In genomic region chr5:121811485-121811931, GRCm38 (mm10) we compare ENCODE assay signal across 11 mouse cellular contexts. TPM values are rescaled to one million over a fixed set of nuclear protein-coding genes. Genes with fewer than 3 reads are reported as not detected.
DNase-seq lines count a peak whose midpoint lies in the region; ATAC-seq and TF ChIP-seq lines count a peak whose summit lies in the region.
"Had no signal": no experiment of that assay in that cellular context is flagged by ENCODE, and none has a peak within 500 bp of the region (broad histone marks: within the 10 kb centered on the region; RNA-seq: fewer than 3 reads in every experiment).

No protein-coding gene starts in this region.

- H3K4me2 ChIP-seq in liver, postnatal 0 days (ENCODE audit: low read depth, low read length) = no peak overlapping the region
- H3K4me2 ChIP-seq: forebrain, embryonic 13.5 days had no signal

- intact Hi-C loops in gastrocnemius, adult 2 months (cut with DNase I) = no loop called here
- intact Hi-C loops in gastrocnemius, postnatal 36 days (cut with DNase I) = no loop called here

- no peak for TF ChIP-seq CTCF in gastrocnemius, adult 2 months (IDR thresholded peaks at IDR 0.05)
- no peak for TF ChIP-seq CTCF in liver, adult 2 months (IDR thresholded peaks at IDR 0.05; ENCODE audit: low read depth, low read length)
- no peak for TF ChIP-seq CTCF in liver, postnatal 0 days (IDR thresholded peaks at IDR 0.05; ENCODE audit: low read depth)

- H3K9me3 ChIP-seq in liver, postnatal 0 days (ENCODE audit: low read length) = no peaks in the 10 kb centered on the region
- H3K9me3 ChIP-seq in megakaryocyte, embryonic 14.5 days = no peaks in the 10 kb centered on the region
- H3K9me3 ChIP-seq: forebrain, embryonic 13.5 days had no signal

- peak overlapping the region; percentile 68 for H3K27ac ChIP-seq in gastrocnemius, adult 2 months
- peak overlapping the region; percentile 0; the same call in 1 of the 2 replicates for H3K27ac ChIP-seq in liver, adult 2 months (replicated peaks; ENCODE audit: insufficient read depth, low read depth, low read length)
- no peak overlapping the region for H3K27ac ChIP-seq in liver, postnatal 0 days (ENCODE audit: low read depth)
- H3K27ac ChIP-seq: forebrain, embryonic 13.5 days had no signal

- H3K79me2 ChIP-seq in liver, adult 2 months (ENCODE audit: control insufficient read depth, insufficient read depth, low read length) = no peaks in the 10 kb centered on the region

- H3K27me3 ChIP-seq in liver, adult 2 months (ENCODE audit: control insufficient read depth, insufficient read depth, low read length) = no peaks in the 10 kb centered on the region
- no peaks in the 10 kb centered on the region for H3K27me3 ChIP-seq in liver, postnatal 0 days (ENCODE audit: insufficient read depth, low read length)
- H3K27me3 ChIP-seq in megakaryocyte, embryonic 14.5 days (replicated peaks) = no peaks in the 10 kb centered on the region
- H3K27me3 ChIP-seq: forebrain, embryonic 13.5 days had no signal

- TF ChIP-seq POLR2A in liver, adult 2 months (IDR thresholded peaks at IDR 0.05; ENCODE audit: extremely low read depth, insufficient read depth, low read length) = no peak

- no peak overlapping the region for H3K4me3 ChIP-seq in gastrocnemius, adult 2 months
- H3K4me3 ChIP-seq in liver, adult 2 months (ENCODE audit: insufficient read depth, low read depth, low read length) = no peak overlapping the region
- no peak overlapping the region for H3K4me3 ChIP-seq in liver, postnatal 0 days (ENCODE audit: low read depth, low read length)
- H3K4me3 ChIP-seq in megakaryocyte, embryonic 14.5 days (replicated peaks) = peak overlapping the region; percentile 82
- H3K4me3 ChIP-seq: forebrain, embryonic 13.5 days had no signal

- DNase-seq in gastrocnemius, adult 2 months = no peak
- DNase-seq in gastrocnemius, postnatal 36 days = no peak
- no peak for DNase-seq in liver, adult 2 months (ENCODE audit: extremely low read depth, low read depth, low spot score)
- DNase-seq in liver, postnatal 0 days = no peak
- DNase-seq in cerebellum, postnatal 10 days = peak; percentile 71 to 76
- DNase-seq in adrenal gland, adult 18-20 months (ENCODE audit: low spot score in 2 of 2) = no peak
- DNase-seq in adrenal gland, adult 8-10 months = no peak
- DNase-seq: adrenal gland, adult 2 months had no signal

- H3K9ac ChIP-seq in liver, adult 2 months (ENCODE audit: low read depth, low read length) = no peak overlapping the region
- no peak overlapping the region for H3K9ac ChIP-seq in liver, postnatal 0 days (replicated peaks)
- H3K9ac ChIP-seq: forebrain, embryonic 13.5 days had no signal

- H3K36me3 ChIP-seq in liver, adult 2 months (ENCODE audit: control insufficient read depth, insufficient read depth, low read length) = peaks cover 40% of the 10 kb centered on the region
- H3K36me3 ChIP-seq in liver, postnatal 0 days (replicated peaks; ENCODE audit: insufficient read depth, low read length) = peaks cover 60% of the 10 kb centered on the region
- peaks cover 87% of the 10 kb centered on the region for H3K36me3 ChIP-seq in megakaryocyte, embryonic 14.5 days (replicated peaks; ENCODE audit: low read length)

- H3K4me1 ChIP-seq in liver, adult 2 months (ENCODE audit: control insufficient read depth, insufficient read depth, low read length) = no peaks in the 10 kb centered on the region; the same call in 1 of the 2 replicates
- H3K4me1 ChIP-seq in liver, postnatal 0 days (ENCODE audit: insufficient read depth) = peaks cover 4% of the 10 kb centered on the region
- peaks cover 99% of the 10 kb centered on the region for H3K4me1 ChIP-seq in megakaryocyte, embryonic 14.5 days
- H3K4me1 ChIP-seq: forebrain, embryonic 13.5 days had no signal

- no peak for TF ChIP-seq EP300 in liver, postnatal 0 days (IDR thresholded peaks at IDR 0.05; ENCODE audit: low read depth)

- 70% methylated on average over 5 of the region's 5 CpGs for WGBS in liver, adult 2 months
- 43% methylated on average over 5 of the region's 5 CpGs for WGBS in liver, postnatal 0 days (ENCODE audit: insufficient replicate concordance)

- no peak; the same call in 1 of the 2 replicates for ATAC-seq in liver, postnatal 0 days
- ATAC-seq: forebrain, embryonic 13.5 days; intestine, postnatal 0 days had no signal

RNA-seq across cellular contexts. Expression of gene Sh2b3, which starts 25.9 kb away (rescaled TPM):
- total RNA-seq in gastrocnemius, adult 2 months (2021) = 10 to 100 TPM; 11.9 to 15.4 TPM
- total RNA-seq in gastrocnemius, postnatal 36 days (2021) = 10 to 100 TPM; 13.5 TPM
- total RNA-seq in liver, adult 2 months (2014; rRNA removed) = 7.0 and 8.7 TPM in 2 replicates
- polyA plus RNA-seq in liver, adult 2 months (2012; rRNA removed) = 11.1 and 14.2 TPM in 2 replicates
- 9.0 and 9.1 TPM in 2 replicates for polyA plus RNA-seq in liver, postnatal 0 days (2015; fragmentation: Nextera tagmentation; extraction: Ambion mirVana)
- 156 and 517 TPM in 2 replicates for polyA plus RNA-seq in megakaryocyte, embryonic 14.5 days (2012; ENCODE audit: insufficient read depth, low replicate concordance)
- 10 to 100 TPM; 28.4 to 29.6 TPM for total RNA-seq in adrenal gland, adult 18-20 months (2021)
- 10 to 100 TPM; 34.5 to 37.3 (median 36.0) TPM for total RNA-seq in adrenal gland, adult 8-10 months (2022)

RNA-seq across cellular contexts. Expression of gene Pheta1, which starts 37.3 kb away (rescaled TPM):
- total RNA-seq in gastrocnemius, adult 2 months (2021) = 1 to 10 TPM; 4.7 to 6.4 TPM
- total RNA-seq in gastrocnemius, postnatal 36 days (2021) = 1 to 10 TPM; 4.5 to 6.0 TPM
- 7.1 and 7.4 TPM in 2 replicates for total RNA-seq in liver, adult 2 months (2014; rRNA removed)
- polyA plus RNA-seq in liver, adult 2 months (2012; rRNA removed) = 11.6 and 12.0 TPM in 2 replicates
- 4.8 and 5.7 TPM in 2 replicates for polyA plus RNA-seq in liver, postnatal 0 days (2015; fragmentation: Nextera tagmentation; extraction: Ambion mirVana)
- polyA plus RNA-seq in megakaryocyte, embryonic 14.5 days (2012; ENCODE audit: insufficient read depth, low replicate concordance) = 12.8 and 13.0 TPM in 2 replicates
- total RNA-seq in adrenal gland, adult 18-20 months (2021) = 1 to 10 TPM; 5.1 to 5.4 TPM
- 1 to 10 TPM; 6.3 to 9.5 (median 7.5) TPM for total RNA-seq in adrenal gland, adult 8-10 months (2022)

Comparison
In these comparisons a context has a peak if more than half of its experiments do, and no peak if none do; other contexts are left out.
1. DNase-seq: peak in cerebellum, postnatal 10 days (2 of 2); none in gastrocnemius, adult 2 months (single experiment), gastrocnemius, postnatal 36 days (0 of 2), liver, adult 2 months (single experiment), liver, postnatal 0 days (single experiment), adrenal gland, adult 18-20 months (0 of 2) and adrenal gland, adult 8-10 months (single experiment).